ENCODE assay signal across 9 mouse cellular contexts in the genomic region with DNA sequence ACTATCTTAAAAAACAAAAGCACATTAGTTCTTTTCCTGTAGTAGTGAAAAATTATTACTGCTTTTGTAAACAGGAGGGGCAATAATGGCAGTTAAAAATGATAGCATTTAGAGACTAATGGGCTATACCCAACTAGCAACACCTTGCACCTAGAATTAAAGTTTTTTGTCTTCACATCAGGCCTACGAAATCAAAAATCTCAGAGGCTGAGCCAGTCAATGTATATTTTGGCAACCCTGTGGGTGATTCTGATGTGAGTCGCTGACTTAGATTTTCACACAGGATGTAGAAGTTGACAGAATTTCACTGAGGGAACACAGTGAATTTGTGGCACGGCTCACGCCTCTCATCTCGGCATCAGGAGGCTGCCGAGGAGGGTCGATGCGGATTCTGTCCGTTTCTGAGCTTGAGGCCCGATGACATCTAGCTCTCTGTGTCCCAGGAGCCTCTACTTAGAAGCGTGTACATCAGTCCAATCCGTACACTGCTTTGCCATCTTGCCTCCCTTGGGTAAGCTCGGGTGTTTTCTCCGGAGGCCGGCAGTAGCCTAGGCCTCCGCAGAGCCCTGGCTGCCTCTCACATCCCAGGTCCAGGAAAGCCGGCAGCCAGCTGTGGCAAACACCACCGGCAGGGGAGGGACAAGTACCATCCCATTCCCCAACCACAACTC. TPM values are rescaled to one million over a fixed set of nuclear protein-coding genes. Genes with fewer than 3 reads are reported as not detected.
DNase-seq lines count a peak whose midpoint lies in the region; ATAC-seq and TF ChIP-seq lines count a peak whose summit lies in the region.
"Had no signal": no experiment of that assay in that cellular context is flagged by ENCODE, and none has a peak within 500 bp of the region (broad histone marks: within the 10 kb centered on the region; RNA-seq: fewer than 3 reads in every experiment).

No protein-coding gene starts in this region.

- peaks cover 36% of the 10 kb centered on the region for H3K36me3 ChIP-seq in heart, embryonic 10.5 days
- peaks cover 30% of the 10 kb centered on the region for H3K36me3 ChIP-seq in ES-E14 (ENCODE audit: control insufficient read depth, insufficient read depth, low read length, poor library complexity, severe bottlenecking)
- H3K36me3 ChIP-seq in heart, postnatal 0 days (replicated peaks; ENCODE audit: control insufficient read depth, insufficient read depth, low read length), result peaks cover 27% of the 10 kb centered on the region
- peaks cover 53% of the 10 kb centered on the region for H3K36me3 ChIP-seq in midbrain, embryonic 10.5 days

- TF ChIP-seq EP300 in heart, postnatal 0 days (IDR thresholded peaks at IDR 0.05; ENCODE audit: low read depth), result no peak

- peak; percentile 28; the same call in 1 of the 2 replicates for ATAC-seq in heart, postnatal 0 days (ENCODE audit: insufficient read depth, low read depth)

- peak overlapping the region; percentile 88 for H3K4me3 ChIP-seq in heart, embryonic 10.5 days
- H3K4me3 ChIP-seq in ES-E14 (ENCODE audit: insufficient read depth in 1 of 2, low read depth in 1 of 2, low read length in 2 of 2, poor library complexity in 1 of 2, severe bottlenecking in 1 of 2), result peak overlapping the region; percentile 83 to 93
- H3K4me3 ChIP-seq in heart, postnatal 0 days (ENCODE audit: low read depth, low read length), result peak overlapping the region; percentile 83
- peak overlapping the region; percentile 94 for H3K4me3 ChIP-seq in midbrain, embryonic 10.5 days

- peaks cover 12% of the 10 kb centered on the region; the same call in 1 of the 2 replicates for H3K4me1 ChIP-seq in heart, embryonic 10.5 days
- peaks cover 0 to 2% of the 10 kb centered on the region in 2 experiments; a peak in 2 of 4 replicates for H3K4me1 ChIP-seq in ES-E14 (ENCODE audit: control insufficient read depth in 2 of 2, insufficient read depth in 2 of 2, low read length in 2 of 2, poor library complexity in 1 of 2)
- H3K4me1 ChIP-seq in heart, postnatal 0 days (ENCODE audit: control insufficient read depth, insufficient read depth), result peaks cover 5% of the 10 kb centered on the region
- peaks cover 26% of the 10 kb centered on the region for H3K4me1 ChIP-seq in midbrain, embryonic 10.5 days

- 2% methylated on average over 18 of the region's 18 CpGs for WGBS in heart, embryonic 10.5 days
- under 1% methylated on average over 18 of the region's 18 CpGs for WGBS in heart, postnatal 0 days
- WGBS in midbrain, embryonic 10.5 days, result 3% methylated on average over 18 of the region's 18 CpGs

- DNase-seq in heart, embryonic 10.5 days (ENCODE audit: low spot score), result peak; percentile 91
- no peak for DNase-seq in heart, adult 18-20 months
- no peak for DNase-seq in ES-E14 (ENCODE audit: low read depth, low spot score)
- DNase-seq in heart, postnatal 0 days (ENCODE audit: low spot score), result no peak
- DNase-seq in midbrain, embryonic 10.5 days (ENCODE audit: low spot score), result no peak
- DNase-seq in thymus, postnatal 0 days (ENCODE audit: low spot score), result no peak
- DNase-seq in adrenal gland, adult 18-20 months (ENCODE audit: low spot score in 2 of 2), result no peak
- no peak for DNase-seq in layer of hippocampus, adult 11-12 months (ENCODE audit: low spot score)

- H3K27me3 ChIP-seq in heart, embryonic 10.5 days (ENCODE audit: insufficient read depth, poor library complexity, severe bottlenecking), result no peaks in the 10 kb centered on the region
- H3K27me3 ChIP-seq in heart, postnatal 0 days (ENCODE audit: control insufficient read depth, insufficient read depth, low read length), result no peaks in the 10 kb centered on the region
- H3K27me3 ChIP-seq in midbrain, embryonic 10.5 days (ENCODE audit: low read depth, poor library complexity, severe bottlenecking), result no peaks in the 10 kb centered on the region

- no peak for TF ChIP-seq CTCF in heart, postnatal 0 days (IDR thresholded peaks at IDR 0.05; ENCODE audit: low read depth)

- H3K9ac ChIP-seq in ES-E14 (ENCODE audit: insufficient read depth, low read depth, low read length, poor library complexity, severe bottlenecking), result peak overlapping the region; percentile 97
- peak overlapping the region; percentile 67 for H3K9ac ChIP-seq in heart, postnatal 0 days (replicated peaks; ENCODE audit: low read depth, low read length)

- peak overlapping the region; percentile 73 for H3K4me2 ChIP-seq in heart, postnatal 0 days (ENCODE audit: low read depth, low read length)

- in situ Hi-C loops in ES-E14 (cut with MboI; ENCODE audit: low sequenced_read_pairs in 2 of 2, unreplicated experiment in 2 of 2), result no loop called here

- H3K27ac ChIP-seq in heart, embryonic 10.5 days, result peak overlapping the region; percentile 97
- peak overlapping the region; percentile 83 for H3K27ac ChIP-seq in ES-E14 (ENCODE audit: insufficient read depth, low read depth, low read length, poor library complexity, severe bottlenecking)
- peak overlapping the region; percentile 82 for H3K27ac ChIP-seq in heart, postnatal 0 days (ENCODE audit: low read depth)
- peak overlapping the region; percentile 97 for H3K27ac ChIP-seq in midbrain, embryonic 10.5 days (replicated peaks)

- no peaks in the 10 kb centered on the region for H3K9me3 ChIP-seq in heart, embryonic 10.5 days
- H3K9me3 ChIP-seq in ES-E14 (ENCODE audit: control insufficient read depth, insufficient read depth, low read depth, low read length), result no peaks in the 10 kb centered on the region
- H3K9me3 ChIP-seq in heart, postnatal 0 days (replicated peaks; ENCODE audit: control insufficient read depth, low read length), result no peaks in the 10 kb centered on the region
- H3K9me3 ChIP-seq in midbrain, embryonic 10.5 days (replicated peaks), result no peaks in the 10 kb centered on the region

TF ChIP-seq in ES-E14, 5 proteins besides CTCF, POLR2A, EP300 and RAD21:
- no peak for TF ChIP-seq ZC3H11A (IDR thresholded peaks at IDR 0.05; ENCODE audit: borderline replicate concordance, low read depth, low read length)
- no peak for TF ChIP-seq CHD2 (IDR thresholded peaks at IDR 0.05; ENCODE audit: low read depth, low read length)
- no peak for TF ChIP-seq HCFC1 (IDR thresholded peaks at IDR 0.05; ENCODE audit: borderline replicate concordance, insufficient read depth, low read length)
- TF ChIP-seq MAFK (IDR thresholded peaks at IDR 0.05; ENCODE audit: insufficient read depth, low read depth, low read length), result no peak
- no peak for TF ChIP-seq ZNF384 (IDR thresholded peaks at IDR 0.05; ENCODE audit: low read depth, low read length)

RNA-seq across cellular contexts. Expression of a gene that starts 0.6 kb away (rescaled TPM):
- 28.1 and 31.6 TPM in 2 replicates for polyA plus RNA-seq in heart, embryonic 10.5 days (2016; fragmentation: Nextera tagmentation; extraction: Ambion mirVana)
- under 1 TPM; 0.64 to 0.99 TPM for total RNA-seq in heart, adult 18-20 months (2021)
- 99.2 and 151 TPM in 2 replicates for total RNA-seq in ES-E14 (2012; rRNA removed)
- 9.8 and 28.8 TPM in 2 replicates for total RNA-seq in heart, postnatal 0 days (2014; rRNA removed; ENCODE audit: low replicate concordance)
- 3.8 and 4.9 TPM in 2 replicates for polyA plus RNA-seq in heart, postnatal 0 days (2015; fragmentation: Nextera tagmentation; extraction: Ambion mirVana)
- polyA plus RNA-seq in midbrain, embryonic 10.5 days (2016; fragmentation: Nextera tagmentation; extraction: Ambion mirVana), result 42.6 and 42.8 TPM in 2 replicates
- 9.4 and 11.3 TPM in 2 replicates for polyA plus RNA-seq in thymus, postnatal 0 days (2015; fragmentation: Nextera tagmentation; extraction: Ambion mirVana)
- total RNA-seq in adrenal gland, adult 18-20 months (2021), result 1 to 10 TPM; 3.1 to 3.8 TPM

RNA-seq across cellular contexts. Expression of a gene that starts 0.9 kb away (rescaled TPM):
- 998 and 1,151 TPM in 2 replicates for polyA plus RNA-seq in heart, embryonic 10.5 days (2016; fragmentation: Nextera tagmentation; extraction: Ambion mirVana)
- total RNA-seq in heart, adult 18-20 months (2021), result 100 to 1,000 TPM; 464 to 493 TPM
- total RNA-seq in ES-E14 (2012; rRNA removed), result 1,251 and 1,343 TPM in 2 replicates
- total RNA-seq in heart, postnatal 0 days (2014; rRNA removed; ENCODE audit: low replicate concordance), result 667 and 760 TPM in 2 replicates
- 537 and 545 TPM in 2 replicates for polyA plus RNA-seq in heart, postnatal 0 days (2015; fragmentation: Nextera tagmentation; extraction: Ambion mirVana)
- 1,053 and 1,229 TPM in 2 replicates for polyA plus RNA-seq in midbrain, embryonic 10.5 days (2016; fragmentation: Nextera tagmentation; extraction: Ambion mirVana)
- 1,382 and 1,420 TPM in 2 replicates for polyA plus RNA-seq in thymus, postnatal 0 days (2015; fragmentation: Nextera tagmentation; extraction: Ambion mirVana)
- 100 to 1,000 TPM; 867 to 950 TPM for total RNA-seq in adrenal gland, adult 18-20 months (2021)

RNA-seq across cellular contexts. Expression of a gene that starts 6.8 kb away (rescaled TPM):
- 25.8 and 29.8 TPM in 2 replicates for polyA plus RNA-seq in heart, embryonic 10.5 days (2016; fragmentation: Nextera tagmentation; extraction: Ambion mirVana)
- 10 to 100 TPM; 20.2 to 23.9 TPM for total RNA-seq in heart, adult 18-20 months (2021)
- 9.6 and 17.1 TPM in 2 replicates for total RNA-seq in ES-E14 (2012; rRNA removed)
- 2.5 and 4.2 TPM in 2 replicates for total RNA-seq in heart, postnatal 0 days (2014; rRNA removed; ENCODE audit: low replicate concordance)
- 31.7 and 32.0 TPM in 2 replicates for polyA plus RNA-seq in heart, postnatal 0 days (2015; fragmentation: Nextera tagmentation; extraction: Ambion mirVana)
- polyA plus RNA-seq in midbrain, embryonic 10.5 days (2016; fragmentation: Nextera tagmentation; extraction: Ambion mirVana), result 40.0 and 42.3 TPM in 2 replicates
- polyA plus RNA-seq in thymus, postnatal 0 days (2015; fragmentation: Nextera tagmentation; extraction: Ambion mirVana), result 38.2 and 43.5 TPM in 2 replicates
- total RNA-seq in adrenal gland, adult 18-20 months (2021), result 10 to 100 TPM; 23.2 to 25.0 TPM

RNA-seq across cellular contexts. Expression of a gene that starts 55.3 kb away (rescaled TPM):
- not detected in 2 replicates for polyA plus RNA-seq in heart, embryonic 10.5 days (2016; fragmentation: Nextera tagmentation; extraction: Ambion mirVana)
- not detected for total RNA-seq in heart, adult 18-20 months (2021)
- 1.5 and 2.3 TPM in 2 replicates for total RNA-seq in ES-E14 (2012; rRNA removed)
- total RNA-seq in heart, postnatal 0 days (2014; rRNA removed; ENCODE audit: low replicate concordance), result not detected in 2 replicates
- polyA plus RNA-seq in heart, postnatal 0 days (2015; fragmentation: Nextera tagmentation; extraction: Ambion mirVana), result 0.21 TPM in 1 of 2 replicates, not detected in the other
- 0.14 TPM in 1 of 2 replicates, not detected in the other for polyA plus RNA-seq in midbrain, embryonic 10.5 days (2016; fragmentation: Nextera tagmentation; extraction: Ambion mirVana)
- polyA plus RNA-seq in thymus, postnatal 0 days (2015; fragmentation: Nextera tagmentation; extraction: Ambion mirVana), result 0.23 TPM in 1 of 2 replicates, not detected in the other
- total RNA-seq in adrenal gland, adult 18-20 months (2021), result 10 to 100 TPM in 1 of 2 experiments, under 1 TPM in 1; 0.46 to 11.9 TPM
- total RNA-seq: left cerebral cortex, postnatal 10 days had no signal
